Comparison of ENCODE assay signal across 14 mouse cellular contexts in genomic region chr11:5802005-5802404, GRCm38 (mm10). TPM values are rescaled to one million over a fixed set of nuclear protein-coding genes. Genes with fewer than 3 reads are reported as not detected.
DNase-seq lines count a peak whose midpoint lies in the region; ATAC-seq and TF ChIP-seq lines count a peak whose summit lies in the region.
"Had no signal": no experiment of that assay in that cellular context is flagged by ENCODE, and none has a peak within 500 bp of the region (broad histone marks: within the 10 kb centered on the region; RNA-seq: fewer than 3 reads in every experiment).

No protein-coding gene starts in this region.

- no peaks in the 10 kb centered on the region for H3K9me3 ChIP-seq in kidney, embryonic 16.5 days (ENCODE audit: low read length)
- H3K9me3 ChIP-seq in limb, embryonic 14.5 days (ENCODE audit: control insufficient read depth, low read length): no peaks in the 10 kb centered on the region
- H3K9me3 ChIP-seq: G1E; liver, embryonic 13.5 days had no signal

- peaks cover 34% of the 10 kb centered on the region for H3K36me3 ChIP-seq in kidney, embryonic 16.5 days (ENCODE audit: insufficient read depth, low read length)
- H3K36me3 ChIP-seq in limb, embryonic 14.5 days (ENCODE audit: control insufficient read depth, insufficient read depth, low read length): peaks cover 43% of the 10 kb centered on the region

- H3K9ac ChIP-seq in kidney, embryonic 16.5 days (replicated peaks; ENCODE audit: low read length): no peak overlapping the region
- 0 out of 2 replicates have a peak overlapping the region, but pooled peaks have one; percentile 25 for H3K9ac ChIP-seq in limb, embryonic 14.5 days (ENCODE audit: low read depth, low read length, severe bottlenecking)
- H3K9ac ChIP-seq: liver, embryonic 13.5 days had no signal

- no peak for TF ChIP-seq POLR2A in limb, embryonic 14.5 days (IDR thresholded peaks at IDR 0.05; ENCODE audit: borderline replicate concordance, extremely low read depth, insufficient read depth, insufficient read length)

- no peak overlapping the region for H3K27ac ChIP-seq in kidney, embryonic 16.5 days (ENCODE audit: low read length)
- H3K27ac ChIP-seq in limb, embryonic 14.5 days (replicated peaks; ENCODE audit: low read depth, low read length): no peak overlapping the region
- H3K27ac ChIP-seq: liver, embryonic 13.5 days had no signal

- WGBS in kidney, embryonic 16.5 days: 57% methylated on average over 12 of the region's 12 CpGs
- 68% methylated on average over 12 of the region's 12 CpGs for WGBS in limb, embryonic 14.5 days

- H3K4me3 ChIP-seq in kidney, embryonic 16.5 days (ENCODE audit: low read length): no peak overlapping the region
- no peak overlapping the region for H3K4me3 ChIP-seq in limb, embryonic 14.5 days (replicated peaks; ENCODE audit: low read length)
- H3K4me3 ChIP-seq: liver, embryonic 13.5 days had no signal

- H3K27me3 ChIP-seq in kidney, embryonic 16.5 days (ENCODE audit: insufficient read depth, low read length): no peaks in the 10 kb centered on the region
- no peaks in the 10 kb centered on the region for H3K27me3 ChIP-seq in limb, embryonic 14.5 days (ENCODE audit: control insufficient read depth, insufficient read depth, low read length)
- H3K27me3 ChIP-seq: liver, embryonic 13.5 days had no signal

- peaks cover 19% of the 10 kb centered on the region for H3K4me1 ChIP-seq in kidney, embryonic 16.5 days (ENCODE audit: insufficient read depth, low read length)
- H3K4me1 ChIP-seq in limb, embryonic 14.5 days (ENCODE audit: control insufficient read depth, insufficient read depth, low read length): peaks cover 8% of the 10 kb centered on the region

- DNase-seq in kidney, adult 8-10 months: no peak
- DNase-seq in R1 (ENCODE audit: low read depth, low spot score): peak; percentile 69
- DNase-seq in gastrocnemius, postnatal 25 days: peak; percentile 87
- no peak for DNase-seq in limb, embryonic 14.5 days (ENCODE audit: low spot score)
- DNase-seq in kidney, adult 18-20 months: no peak
- no peak for DNase-seq in spleen, adult 12 weeks (ENCODE audit: low spot score)
- DNase-seq: adrenal gland, postnatal 14 days; cerebellum, adult 9-10 months; liver, embryonic 13.5 days; thymus, postnatal 25 days had no signal

- 0 out of 2 replicates have a peak, but pooled peaks have one; percentile 16 for ATAC-seq in kidney, embryonic 16.5 days (ENCODE audit: low FRiP score, low TSS enrichment)
- ATAC-seq in limb, embryonic 14.5 days (ENCODE audit: low FRiP score, low read depth): no peak

- H3K4me2 ChIP-seq in kidney, embryonic 16.5 days (replicated peaks; ENCODE audit: low read depth, low read length): no peak overlapping the region
- H3K4me2 ChIP-seq in limb, embryonic 14.5 days (replicated peaks; ENCODE audit: low read depth, low read length, severe bottlenecking): no peak overlapping the region
- H3K4me2 ChIP-seq: liver, embryonic 13.5 days had no signal

RNA-seq across cellular contexts. Expression of gene Pgam2, which starts 1.5 kb away (rescaled TPM):
- 33.0 and 42.8 TPM in 2 replicates for polyA plus RNA-seq in kidney, embryonic 16.5 days (2015; fragmentation: Nextera tagmentation; extraction: Ambion mirVana)
- 1,000 to 10,000 TPM; 3,395 to 3,606 TPM for total RNA-seq in gastrocnemius, postnatal 25 days (2021)
- 46.8 and 55.3 TPM in 2 replicates for polyA plus RNA-seq in limb, embryonic 14.5 days (2012; rRNA removed)
- polyA plus RNA-seq in limb, embryonic 14.5 days (2014; fragmentation: Nextera tagmentation; extraction: Ambion mirVana): 64.4 and 88.3 TPM in 2 replicates
- total RNA-seq: adrenal gland, postnatal 14 days; granulocyte monocyte progenitor cell, adult 5-6 weeks had no signal

RNA-seq across cellular contexts. Expression of gene Dbnl, which starts 13.7 kb away (rescaled TPM):
- polyA plus RNA-seq in kidney, embryonic 16.5 days (2015; fragmentation: Nextera tagmentation; extraction: Ambion mirVana): 123 and 132 TPM in 2 replicates
- 10 to 100 TPM; 11.7 to 14.8 TPM for total RNA-seq in gastrocnemius, postnatal 25 days (2021)
- 85.4 and 89.9 TPM in 2 replicates for polyA plus RNA-seq in limb, embryonic 14.5 days (2012; rRNA removed)
- 107 and 119 TPM in 2 replicates for polyA plus RNA-seq in limb, embryonic 14.5 days (2014; fragmentation: Nextera tagmentation; extraction: Ambion mirVana)

RNA-seq across cellular contexts. Expression of gene Polm, which starts 35.8 kb away (rescaled TPM):
- 9.8 and 11.4 TPM in 2 replicates for polyA plus RNA-seq in kidney, embryonic 16.5 days (2015; fragmentation: Nextera tagmentation; extraction: Ambion mirVana)
- 1 to 10 TPM; 1.8 to 2.8 TPM for total RNA-seq in gastrocnemius, postnatal 25 days (2021)
- polyA plus RNA-seq in limb, embryonic 14.5 days (2012; rRNA removed): 29.5 and 40.8 TPM in 2 replicates
- polyA plus RNA-seq in limb, embryonic 14.5 days (2014; fragmentation: Nextera tagmentation; extraction: Ambion mirVana): 10.6 and 11.1 TPM in 2 replicates

RNA-seq across cellular contexts. Expression of gene Urgcp, which starts 39.8 kb away (rescaled TPM):
- 25.9 and 27.8 TPM in 2 replicates for polyA plus RNA-seq in kidney, embryonic 16.5 days (2015; fragmentation: Nextera tagmentation; extraction: Ambion mirVana)
- 10 to 100 TPM; 39.0 to 41.3 TPM for total RNA-seq in gastrocnemius, postnatal 25 days (2021)
- 17.1 and 21.5 TPM in 2 replicates for polyA plus RNA-seq in limb, embryonic 14.5 days (2012; rRNA removed)
- polyA plus RNA-seq in limb, embryonic 14.5 days (2014; fragmentation: Nextera tagmentation; extraction: Ambion mirVana): 21.7 and 23.4 TPM in 2 replicates

RNA-seq across cellular contexts. Expression of gene Aebp1, which starts 59.7 kb away (rescaled TPM):
- 59.6 and 61.1 TPM in 2 replicates for polyA plus RNA-seq in kidney, embryonic 16.5 days (2015; fragmentation: Nextera tagmentation; extraction: Ambion mirVana)
- total RNA-seq in gastrocnemius, postnatal 25 days (2021): 10 to 100 TPM; 23.9 to 31.3 TPM
- polyA plus RNA-seq in limb, embryonic 14.5 days (2012; rRNA removed): 60.6 and 70.9 TPM in 2 replicates
- 51.7 and 53.7 TPM in 2 replicates for polyA plus RNA-seq in limb, embryonic 14.5 days (2014; fragmentation: Nextera tagmentation; extraction: Ambion mirVana)
- total RNA-seq: G1E; granulocyte monocyte progenitor cell, adult 5-6 weeks; monocyte, adult 5-6 weeks had no signal
- polyA plus RNA-seq: G1E had no signal

Comparison
In these comparisons a context has a peak if more than half of its experiments do, and no peak if none do; other contexts are left out.
1. DNase-seq: peak in R1 (single experiment) and gastrocnemius, postnatal 25 days (single experiment); none in kidney, adult 8-10 months (0 of 2), limb, embryonic 14.5 days (single experiment), kidney, adult 18-20 months (single experiment) and spleen, adult 12 weeks (single experiment).